Mouse (Mus musculus) bone marrow macrophage, adult 2 months (primary cell): Measurements from ENCODE around the gene Arrdc5. TPM values are rescaled to one million over a fixed set of nuclear protein-coding genes. Genes with fewer than 3 reads are reported as not detected.

Source experiments
- H3K27ac ChIP-seq: 2 replicates; pipeline ENCODE4 v1.5.1; 2012; ENCODE audit warnings: low read depth, low read length; ENCODE audit not compliant: insufficient read depth
- H3K4me1 ChIP-seq: 2 replicates; pipeline ENCODE4 v1.6.1; 2012; ENCODE audit warnings: low read length; ENCODE audit not compliant: control insufficient read depth, insufficient read depth
- H3K4me3 ChIP-seq: 2 replicates; pipeline ENCODE4 v1.5.1; 2012; ENCODE audit warnings: mild to moderate bottlenecking, low read length, moderate library complexity; ENCODE audit not compliant: insufficient read depth
- CTCF ChIP-seq: IDR thresholded peaks from 2 replicates; pipeline ENCODE4 v1.5.1; 2012; ENCODE audit warnings: low read depth, mild to moderate bottlenecking, low read length, moderate library complexity
- POLR2A ChIP-seq: IDR thresholded peaks from 2 replicates; pipeline ENCODE4 v1.6.1; 2012; ENCODE audit warnings: mild to moderate bottlenecking, low read depth, low read length, borderline replicate concordance
- polyA plus RNA-seq: library from polyadenylated mRNA; stranded (reverse); fragments of >200 nt; gene quantifications from 2 replicates; pipeline ENCODE4 v1.2.4, GENCODE M21; 2012; ENCODE audit not compliant: missing spikeins, insufficient read depth, insufficient read length

The Arrdc5 gene
- polyA plus RNA-seq, 1 experiment, result not detected

GRCm38 (mm10) chr17:56278340-56278739, 21.7 kb downstream of the Arrdc5 start:
- H3K4me3 ChIP-seq, result no peak overlapping the region
- TF ChIP-seq POLR2A (no peak), CTCF (no peak)
- peaks cover 26% of the 10 kb centered on the region for H3K4me1 ChIP-seq
- H3K27ac ChIP-seq, result no peak overlapping the region

- TF ChIP-seq CTCF (no peak), POLR2A (no peak)
- Histone ChIP-seq H3K4me3 (no peak overlapping the region), H3K27ac (peak overlapping the region; percentile 42; the same call in 1 of the 2 replicates), H3K4me1 (peaks cover 34% of the 10 kb centered on the region)
These were observed 22.6 kb downstream of the Arrdc5 start for GRCm38 (mm10) chr17:56277567-56277893.

GRCm38 (mm10) chr17:56276643-56277566, 23.2 kb downstream of the Arrdc5 start, which contains the start of gene Ticam1:
Gene Ticam1 (minus strand): TSS chr17:56276786.
- Histone ChIP-seq H3K4me3 (peak within 1 kb of the TSS; percentile 82), H3K27ac (peak within 1 kb of the TSS; percentile 66), H3K4me1 (peaks cover 35% of the 10 kb centered on the region)
- TF ChIP-seq CTCF (no peak), POLR2A (no peak; the same call in 1 of the 2 replicates)

DNA sequence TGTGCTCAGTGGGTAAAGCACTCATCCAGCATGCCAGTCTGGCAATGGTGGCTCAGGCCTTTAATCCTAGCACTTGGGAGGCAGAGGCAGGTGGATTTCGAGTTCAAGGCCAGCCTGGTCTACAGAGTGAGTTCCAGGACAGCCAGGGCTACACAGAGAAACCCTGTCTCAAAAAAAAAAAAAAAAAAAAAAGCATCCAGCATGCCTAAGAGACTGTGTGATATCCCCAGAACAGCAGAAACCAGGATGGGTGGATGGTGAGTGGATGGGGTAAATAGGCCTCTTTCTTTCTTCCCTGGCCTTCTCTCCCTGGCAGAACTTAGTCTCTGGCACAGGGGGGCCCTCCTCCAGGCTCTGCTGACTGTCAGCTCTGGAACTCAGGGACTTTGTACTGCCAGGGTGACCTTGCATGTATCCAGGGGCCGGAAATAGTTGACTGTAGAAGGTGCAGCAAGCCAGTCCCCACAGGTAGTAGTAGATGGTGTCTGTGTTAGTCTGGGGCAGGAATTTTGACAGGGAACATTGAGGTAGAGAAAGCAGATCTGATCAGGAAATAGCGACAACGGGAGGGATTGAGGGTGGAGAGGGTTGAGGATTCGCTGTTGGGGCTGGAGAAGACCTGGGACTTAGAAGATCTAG, 24.1 kb downstream of the Arrdc5 start:
- TF ChIP-seq POLR2A (no peak), CTCF (no peak)
- Histone ChIP-seq H3K4me1 (peaks cover 35% of the 10 kb centered on the region), H3K27ac (peak overlapping the region; percentile 66), H3K4me3 (peak overlapping the region; percentile 82)

DNA sequence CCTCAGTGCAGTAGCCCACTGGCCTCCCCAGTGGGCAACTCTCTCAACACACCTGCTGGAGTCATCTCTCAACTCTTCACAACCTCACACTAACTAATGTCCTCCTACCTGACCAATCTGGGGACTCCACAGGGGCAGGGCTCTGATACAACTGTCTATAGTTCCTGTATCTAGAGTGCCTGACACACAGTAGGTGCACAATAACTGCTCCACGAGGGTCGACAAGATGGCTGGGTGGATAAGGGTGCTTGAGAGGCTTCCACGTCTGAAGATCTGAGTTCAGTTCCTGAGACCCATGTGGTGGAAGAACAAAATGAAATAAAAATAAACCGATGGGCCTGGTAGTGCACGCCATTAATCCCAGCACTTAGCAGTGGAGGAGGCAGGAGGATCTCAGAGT, 26.1 kb downstream of the Arrdc5 start:
- Histone ChIP-seq H3K4me3 (no peak overlapping the region), H3K4me1 (peaks cover 35% of the 10 kb centered on the region), H3K27ac (no peak overlapping the region)
- no peak for TF ChIP-seq POLR2A
- TF ChIP-seq CTCF, result no peak

DNA sequence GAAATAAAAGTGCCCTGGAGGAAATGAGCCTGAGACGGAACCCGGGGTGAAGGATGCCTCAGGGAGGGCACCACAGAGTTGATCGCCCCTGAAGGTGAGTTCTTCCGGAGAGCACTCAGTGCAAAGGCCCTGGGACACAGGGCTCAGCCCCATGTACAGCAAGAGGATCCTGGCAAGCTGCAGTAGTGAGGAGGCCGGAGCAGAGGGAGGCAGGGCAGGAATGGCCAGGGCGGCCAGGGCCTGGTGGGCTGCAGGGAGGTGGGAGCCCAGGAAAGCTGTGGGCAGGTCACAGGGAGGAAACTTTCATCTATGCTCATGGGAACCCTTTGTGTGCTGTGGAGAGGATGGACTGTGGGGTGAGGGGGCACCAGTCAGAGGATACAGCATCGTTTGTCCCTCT, 26.6 kb downstream of the Arrdc5 start:
- H3K27ac ChIP-seq, result no peak overlapping the region
- peaks cover 34% of the 10 kb centered on the region for H3K4me1 ChIP-seq
- no peak overlapping the region for H3K4me3 ChIP-seq
- TF ChIP-seq POLR2A (no peak), CTCF (no peak)

DNA sequence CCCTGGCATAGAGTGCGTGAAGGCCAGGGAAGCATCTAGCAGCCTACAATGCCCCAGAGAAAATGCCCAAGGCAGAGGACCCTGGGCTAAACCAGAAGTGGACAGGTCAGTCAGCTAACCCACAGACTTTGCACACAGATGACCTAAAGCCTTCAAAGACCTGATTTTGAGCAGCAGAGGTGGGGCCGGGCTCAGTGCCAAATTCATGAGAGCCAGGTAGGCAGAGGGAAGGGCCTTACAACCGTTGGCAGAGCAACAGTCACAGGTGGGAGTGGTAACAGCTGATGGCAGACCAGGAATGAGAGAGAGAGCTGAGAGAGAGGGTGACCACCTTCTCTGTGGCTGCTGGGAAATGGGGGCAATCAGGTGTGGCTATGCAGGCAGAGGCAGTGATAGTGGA, 27.4 kb downstream of the Arrdc5 start:
- TF ChIP-seq CTCF (no peak), POLR2A (no peak)
- no peak overlapping the region for H3K4me3 ChIP-seq
- no peak overlapping the region for H3K27ac ChIP-seq
- peaks cover 32% of the 10 kb centered on the region for H3K4me1 ChIP-seq

- Histone ChIP-seq H3K27ac (no peak overlapping the region), H3K4me1 (peaks cover 31% of the 10 kb centered on the region), H3K4me3 (no peak overlapping the region)
- TF ChIP-seq CTCF (no peak), POLR2A (no peak)
These were observed 28.4 kb downstream of the Arrdc5 start for GRCm38 (mm10) chr17:56271609-56272253.

- H3K4me1 ChIP-seq, result peaks cover 48% of the 10 kb centered on the region
- no peak for TF ChIP-seq POLR2A
- TF ChIP-seq CTCF, result no peak
- peak overlapping the region; percentile 63 for H3K27ac ChIP-seq
- H3K4me3 ChIP-seq, result peak overlapping the region; percentile 49
These were observed 30.3 kb downstream of the Arrdc5 start for GRCm38 (mm10) chr17:56269741-56270140.
